8 mouse cellular contexts compared by ENCODE assay signal in genomic region chr12:46399653-46399975, GRCm38 (mm10).
A peak's percentile ranks its signal among the peaks of the same experiment; 100 is the strongest.
DNase-seq lines count a peak whose midpoint lies in the region; TF ChIP-seq lines count a peak whose summit lies in the region.

No protein-coding gene starts in this region.

- peak; percentile 13 for DNase-seq in gastrocnemius, adult 2 months
- no peak for DNase-seq in gastrocnemius, postnatal 36 days
- peak; percentile 9 for DNase-seq in right cerebral cortex, postnatal 14 days
- no peak for DNase-seq in right cerebral cortex, postnatal 25 days
- peak; percentile 9 for DNase-seq in kidney, postnatal 10 days
- DNase-seq in neural tube, embryonic 10.5 days (ENCODE audit: extremely low spot score, low spot score), result peak; percentile 57
- no peak for DNase-seq in frontal cortex, postnatal 36 days (ENCODE audit: low spot score in 2 of 2)
- no peak for DNase-seq in layer of hippocampus, adult 11-12 months (ENCODE audit: low spot score)

- H3K4me3 ChIP-seq in gastrocnemius, adult 2 months, result peak overlapping the region; percentile 65

- intact Hi-C loops in gastrocnemius, adult 2 months (cut with DNase I), result no loop called here
- intact Hi-C loops in gastrocnemius, postnatal 36 days (cut with DNase I), result no loop called here

- no peak overlapping the region for H3K27ac ChIP-seq in gastrocnemius, adult 2 months

- TF ChIP-seq CTCF in gastrocnemius, adult 2 months (IDR thresholded peaks at IDR 0.05), result no peak

Comparison
In these comparisons a context has a peak if more than half of its experiments do, and no peak if none do; other contexts are left out.
1. DNase-seq: peak in gastrocnemius, adult 2 months (single experiment), right cerebral cortex, postnatal 14 days (single experiment), kidney, postnatal 10 days (single experiment) and neural tube, embryonic 10.5 days (single experiment); none in gastrocnemius, postnatal 36 days (0 of 2), right cerebral cortex, postnatal 25 days (single experiment), frontal cortex, postnatal 36 days (0 of 2) and layer of hippocampus, adult 11-12 months (single experiment).